Mouse (Mus musculus) ES-Bruce4 (cell line): ENCODE data around the gene Iqsec3.

Experiments
- CTCF ChIP-seq: IDR thresholded peaks from one replicate; pipeline ENCODE4 v1.8.1; 2011; ENCODE audit warnings: low read depth, low read length
- EP300 ChIP-seq: IDR thresholded peaks from 2 replicates; pipeline ENCODE4 v1.6.1; 2011; ENCODE audit warnings: low read depth, low read length; ENCODE audit not compliant: insufficient read depth
- POLR2A ChIP-seq: IDR thresholded peaks from one replicate; pipeline ENCODE4 v1.8.1; 2011; ENCODE audit warnings: low read length; ENCODE audit not compliant: insufficient read depth

- TF ChIP-seq EP300, result no peak
- no peak for TF ChIP-seq POLR2A
- TF ChIP-seq CTCF, result no peak
Observed at GRCm38 (mm10) chr6:121341650-121342049, 131.8 kb downstream of the Iqsec3 start.
